Mouse (Mus musculus) embryonic facial prominence, embryonic 15.5 days (tissue): Measurements from ENCODE around the gene Ddx4. TPM values are rescaled to one million over a fixed set of nuclear protein-coding genes. Genes with fewer than 3 reads are reported as not detected.
"Not testable (repeated sequence)": the region's sequence is repeated elsewhere in the genome, so short reads cannot be mapped to it uniquely, and the experiment has no call there.

Source experiments
- ATAC-seq: fragments of 200-750 bp; cut with Nextera tagmentation; 2 replicates; pipeline ENCODE4 v1.8.0; 2017; ENCODE audit warnings: low read depth, moderate TSS enrichment; ENCODE audit not compliant: insufficient number of reproducible peaks, low FRiP score, low TSS enrichment
- H3K27ac ChIP-seq: fragments of 300-500 bp; sonication (generic); replicated peaks from 2 replicates; pipeline ENCODE4 v1.5.1; 2015; ENCODE audit warnings: mild to moderate bottlenecking, inconsistent platforms
- H3K27me3 ChIP-seq: fragments of 300-500 bp; sonication (generic); 2 replicates; pipeline ENCODE4 v1.6.1; 2015; ENCODE audit warnings: inconsistent platforms
- H3K36me3 ChIP-seq: fragments of 300-500 bp; sonication (generic); 2 replicates; pipeline ENCODE4 v1.6.1; 2015; ENCODE audit warnings: mild to moderate bottlenecking, inconsistent platforms
- H3K4me1 ChIP-seq: fragments of 300-500 bp; sonication (generic); 2 replicates; pipeline ENCODE4 v1.6.1; 2015; ENCODE audit warnings: inconsistent platforms
- H3K4me2 ChIP-seq: fragments of 300-500 bp; sonication (generic); replicated peaks from 2 replicates; pipeline ENCODE4 v1.6.1; 2015; ENCODE audit warnings: mild to moderate bottlenecking, inconsistent platforms
- H3K4me3 ChIP-seq: fragments of 300-500 bp; sonication (generic); replicated peaks from 2 replicates; pipeline ENCODE4 v1.5.1; 2015; ENCODE audit warnings: mild to moderate bottlenecking, inconsistent platforms
- H3K9ac ChIP-seq: fragments of 300-500 bp; sonication (generic); 2 replicates; pipeline ENCODE4 v1.6.1; 2015; ENCODE audit warnings: inconsistent platforms
- H3K9me3 ChIP-seq: fragments of 300-500 bp; sonication (generic); replicated peaks from 2 replicates; pipeline ENCODE4 v1.6.1; 2016; ENCODE audit warnings: inconsistent platforms
- WGBS: fragments of 180-500 bp; shearing (Covaris S2); methylation state at CpG from one replicate; pipeline ENCODE4 v1.1.7; 2015; 5-methylcytosine and 5-hydroxymethylcytosine counted together
- polyA plus RNA-seq: library from polyadenylated mRNA; unstranded; fragments of >200 nt; fragmentation: Nextera tagmentation; extraction: Ambion mirVana; gene quantifications from 2 replicates; pipeline ENCODE4 v1.2.1, GENCODE M21; 2015

Ddx4 gene
- polyA plus RNA-seq, 1 experiment from 2014 or later = 0.72 TPM

DNA sequence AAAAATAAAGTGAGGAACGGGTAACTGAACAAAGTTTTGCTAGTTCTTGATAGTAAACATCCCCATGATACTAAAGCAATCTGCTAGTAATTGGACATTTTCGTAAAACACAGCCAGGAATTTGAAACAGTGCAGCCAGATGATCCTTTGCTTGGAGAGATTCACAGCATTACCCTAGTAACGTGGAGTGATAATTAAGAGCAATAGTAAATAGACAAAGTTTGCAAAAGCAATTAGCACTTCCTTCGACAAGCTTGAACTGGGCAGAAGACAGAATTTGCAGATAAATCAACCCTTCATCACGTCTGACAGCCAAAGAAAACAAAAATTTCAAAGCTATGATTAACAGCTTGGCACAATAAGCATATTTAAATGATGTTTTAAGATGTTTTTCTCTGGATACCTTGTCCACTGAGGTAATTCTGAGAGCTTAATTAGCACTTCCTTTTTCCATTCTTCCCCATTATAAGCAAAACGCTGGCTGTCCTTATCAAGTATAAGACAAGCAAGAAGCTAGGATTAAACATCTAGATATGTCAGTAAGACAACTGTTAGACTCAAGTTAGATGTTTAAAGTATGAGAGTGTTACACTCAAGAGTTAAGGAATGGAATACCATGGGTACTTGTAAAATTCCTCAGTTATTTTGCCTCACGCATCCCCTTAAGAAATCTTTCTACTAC lies 67.6 kb downstream of the Ddx4 start:
- no peak overlapping the region for H3K9ac ChIP-seq
- no peaks in the 10 kb centered on the region for H3K36me3 ChIP-seq
- H3K4me2 ChIP-seq = no peak overlapping the region
- no peak overlapping the region for H3K27ac ChIP-seq
- 0 out of 2 replicates have a peak, but pooled peaks cover 6% of the 10 kb centered on the region for H3K4me1 ChIP-seq
- ATAC-seq = no peak
- WGBS = 37% methylated on average over 7 of the region's 7 CpGs
- no peak overlapping the region for H3K4me3 ChIP-seq
- no peaks in the 10 kb centered on the region for H3K27me3 ChIP-seq
- no peaks in the 10 kb centered on the region for H3K9me3 ChIP-seq

DNA sequence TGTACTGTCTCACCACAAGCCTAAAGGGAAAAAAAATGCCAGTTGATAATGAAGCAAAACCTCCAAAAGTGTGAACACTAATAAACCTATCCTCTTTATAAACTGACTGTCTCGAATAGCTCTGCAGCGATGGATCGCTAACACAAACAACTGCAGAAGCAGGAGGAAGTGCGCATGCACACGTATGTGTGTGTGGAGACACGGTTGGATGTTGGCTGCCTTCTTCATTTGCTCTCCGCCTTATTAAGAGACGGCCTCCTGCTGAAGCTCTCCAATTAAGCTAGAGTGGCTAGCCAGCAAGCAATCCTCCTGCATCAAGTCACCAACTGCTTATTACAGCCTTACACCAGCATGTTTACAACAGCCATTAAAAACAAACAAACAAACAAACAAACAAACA lies 70.0 kb downstream of the Ddx4 start:
- Histone ChIP-seq H3K36me3 (no peaks in the 10 kb centered on the region), H3K27me3 (no peaks in the 10 kb centered on the region), H3K9ac (no peak overlapping the region), H3K27ac (no peak overlapping the region), H3K9me3 (no peaks in the 10 kb centered on the region), H3K4me2 (no peak overlapping the region), H3K4me3 (no peak overlapping the region), H3K4me1 (0 out of 2 replicates have a peak, but pooled peaks cover 6% of the 10 kb centered on the region)
- 75% methylated on average over 8 of the region's 8 CpGs for WGBS
- ATAC-seq = no peak

DNA sequence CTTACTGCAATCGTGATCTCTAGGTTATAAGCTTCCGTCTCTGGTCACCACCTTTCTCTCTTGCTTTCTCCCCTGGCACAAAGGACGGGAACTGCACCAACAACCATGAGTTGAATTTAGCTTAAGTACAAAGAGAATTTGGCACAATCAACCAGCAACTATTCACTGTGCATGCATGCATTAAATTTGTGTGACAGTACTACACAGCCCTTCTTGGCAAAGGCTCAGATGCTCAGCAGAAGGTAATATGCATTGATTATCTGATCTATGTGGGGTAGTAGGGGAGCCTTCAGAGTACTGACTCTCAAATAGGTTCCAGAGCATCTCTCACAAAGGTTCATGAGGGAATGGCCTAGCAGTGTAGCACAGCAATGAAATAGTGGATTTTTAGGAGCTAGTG lies 70.5 kb downstream of the Ddx4 start:
- Histone ChIP-seq H3K36me3 (no peaks in the 10 kb centered on the region), H3K27me3 (no peaks in the 10 kb centered on the region), H3K9me3 (no peaks in the 10 kb centered on the region), H3K4me2 (no peak overlapping the region), H3K4me3 (no peak overlapping the region), H3K9ac (no peak overlapping the region), H3K27ac (no peak overlapping the region), H3K4me1 (0 out of 2 replicates have a peak, but pooled peaks cover 6% of the 10 kb centered on the region)
- 69% methylated on average over 3 of the region's 3 CpGs for WGBS
- no peak for ATAC-seq

DNA sequence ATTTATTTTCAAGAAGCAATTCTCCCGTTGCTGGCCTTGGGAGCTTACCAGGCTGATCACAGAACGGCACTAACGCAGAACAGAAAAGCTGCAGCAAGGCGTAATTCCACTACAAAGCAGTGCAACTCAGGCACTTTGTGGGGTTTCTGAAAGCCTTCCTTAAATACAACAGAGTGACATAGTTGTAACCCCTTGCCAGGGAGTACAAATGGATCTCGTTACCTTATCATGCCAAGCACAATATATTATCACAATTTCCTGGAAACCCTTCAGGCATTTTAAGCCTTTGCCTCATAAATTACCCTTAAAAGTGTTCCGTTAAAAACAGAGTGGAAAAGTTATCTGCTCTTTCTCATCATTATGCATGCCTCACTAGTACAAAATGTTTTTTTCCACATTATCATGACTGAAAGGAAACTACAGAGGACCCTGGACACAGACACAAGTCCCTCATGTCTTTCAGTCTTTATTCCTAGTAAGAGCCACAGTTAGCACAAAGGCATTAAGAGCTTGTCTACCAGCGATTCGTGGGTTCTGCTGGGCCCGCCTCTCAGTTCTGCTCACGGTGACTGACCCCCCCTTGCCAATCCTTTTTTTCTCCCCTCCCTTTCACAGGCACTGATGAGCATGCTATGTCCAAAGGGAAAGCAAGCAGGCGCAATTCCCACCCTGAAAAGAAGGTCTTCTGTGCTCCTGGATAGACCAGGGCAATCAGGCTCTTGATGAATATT lies 71.5 kb downstream of the Ddx4 start:
- ATAC-seq = no peak
- Histone ChIP-seq H3K9me3 (no peaks in the 10 kb centered on the region), H3K27ac (no peak overlapping the region), H3K27me3 (no peaks in the 10 kb centered on the region), H3K4me3 (no peak overlapping the region), H3K4me2 (no peak overlapping the region), H3K4me1 (0 out of 2 replicates have a peak, but pooled peaks cover 6% of the 10 kb centered on the region), H3K36me3 (no peaks in the 10 kb centered on the region), H3K9ac (no peak overlapping the region)
- 32% methylated on average over 11 of the region's 11 CpGs for WGBS

DNA sequence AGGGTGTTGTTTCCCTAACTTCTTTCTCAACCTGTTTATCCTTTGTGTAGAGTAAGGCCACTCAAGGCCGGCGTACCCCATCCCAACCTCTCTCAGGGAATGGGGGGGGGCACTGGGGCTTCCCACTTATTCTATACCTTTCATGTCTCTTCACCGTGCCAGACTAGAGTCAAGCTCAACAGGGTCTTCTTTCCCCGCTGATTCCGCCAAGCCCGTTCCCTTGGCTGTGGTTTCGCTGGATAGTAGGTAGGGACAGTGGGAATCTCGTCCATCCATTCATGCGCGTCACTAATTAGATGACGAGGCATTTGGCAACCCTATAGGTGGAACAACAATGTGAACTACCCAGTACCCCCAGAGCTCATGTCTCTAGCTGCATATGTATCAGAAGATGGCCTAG lies 74.2 kb downstream of the Ddx4 start:
- not testable (repeated sequence) for H3K4me1 ChIP-seq, H3K27me3 ChIP-seq, H3K9me3 ChIP-seq, ATAC-seq, H3K4me2 ChIP-seq, H3K36me3 ChIP-seq, H3K27ac ChIP-seq, H3K9ac ChIP-seq, H3K4me3 ChIP-seq
- 75% methylated on average over 11 of the region's 11 CpGs for WGBS

- Histone ChIP-seq H3K4me2 (no peak overlapping the region), H3K9me3 (no peaks in the 10 kb centered on the region), H3K27ac (no peak overlapping the region), H3K4me3 (no peak overlapping the region), H3K9ac (no peak overlapping the region), H3K4me1 (no peaks in the 10 kb centered on the region), H3K36me3 (no peaks in the 10 kb centered on the region), H3K27me3 (no peaks in the 10 kb centered on the region)
- ATAC-seq = no peak
These were observed 78.5 kb downstream of the Ddx4 start for GRCm38 (mm10) chr13:112573800-112574199.

DNA sequence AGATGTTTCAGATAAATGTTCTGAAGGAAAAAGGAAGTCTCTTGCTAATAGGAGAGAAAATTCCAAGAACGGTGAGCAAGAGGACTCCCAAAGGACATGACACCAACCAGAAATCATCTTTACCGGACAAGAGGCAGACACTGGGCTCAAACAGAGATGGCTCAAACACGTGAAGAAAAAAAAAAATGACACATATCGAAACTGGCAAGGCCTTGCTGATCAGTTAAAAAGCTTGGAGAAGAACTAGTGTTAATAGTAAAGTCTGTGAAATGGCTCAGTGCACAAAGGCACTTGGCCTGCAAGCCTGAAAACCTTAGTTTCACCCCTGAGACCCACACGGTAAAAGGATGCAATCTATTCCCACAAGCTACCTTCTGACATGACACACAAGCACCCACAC lies 81.5 kb downstream of the Ddx4 start:
- Histone ChIP-seq H3K9ac (no peak overlapping the region), H3K27me3 (no peaks in the 10 kb centered on the region), H3K4me1 (no peaks in the 10 kb centered on the region), H3K4me3 (no peak overlapping the region), H3K4me2 (no peak overlapping the region), H3K27ac (no peak overlapping the region), H3K36me3 (no peaks in the 10 kb centered on the region), H3K9me3 (no peaks in the 10 kb centered on the region)
- no peak for ATAC-seq
- WGBS = 80% methylated on average over 5 of the region's 5 CpGs

GRCm38 (mm10) chr13:112569606-112570005 lies 82.7 kb downstream of the Ddx4 start:
- Histone ChIP-seq H3K4me1 (no peaks in the 10 kb centered on the region), H3K27me3 (no peaks in the 10 kb centered on the region), H3K4me2 (no peak overlapping the region), H3K4me3 (no peak overlapping the region), H3K36me3 (no peaks in the 10 kb centered on the region), H3K27ac (no peak overlapping the region), H3K9me3 (no peaks in the 10 kb centered on the region), H3K9ac (no peak overlapping the region)
- ATAC-seq = no peak
- 61% methylated on average over 4 of the region's 4 CpGs for WGBS

GRCm38 (mm10) chr13:112560554-112561138 lies 91.6 kb downstream of the Ddx4 start:
- no peak for ATAC-seq
- Histone ChIP-seq H3K4me2 (no peak overlapping the region), H3K4me1 (no peaks in the 10 kb centered on the region), H3K27ac (no peak overlapping the region), H3K9me3 (no peaks in the 10 kb centered on the region), H3K27me3 (no peaks in the 10 kb centered on the region), H3K9ac (no peak overlapping the region), H3K36me3 (no peaks in the 10 kb centered on the region), H3K4me3 (no peak overlapping the region)
- WGBS = 74% methylated on average over 6 of the region's 6 CpGs

DNA sequence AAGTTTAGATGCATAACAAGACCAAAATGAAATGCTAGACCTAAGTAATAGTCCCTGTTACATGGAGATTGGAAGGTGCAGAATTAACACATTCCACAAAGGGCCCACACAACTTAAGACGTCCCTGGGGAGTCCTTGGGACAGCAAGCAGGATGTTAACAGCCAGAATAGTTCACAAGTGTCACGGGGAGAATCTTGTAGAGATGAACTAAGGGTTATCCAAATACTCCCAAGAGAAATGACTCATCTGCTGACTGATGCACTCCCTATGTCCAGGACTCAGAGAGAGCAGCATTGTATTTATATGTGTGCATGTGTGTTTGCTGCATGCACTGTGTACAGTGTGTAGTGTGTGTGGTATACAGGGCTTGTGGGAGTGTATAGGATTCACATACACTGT lies 95.8 kb downstream of the Ddx4 start:
- Histone ChIP-seq H3K27ac (no peak overlapping the region), H3K36me3 (no peaks in the 10 kb centered on the region), H3K9me3 (no peaks in the 10 kb centered on the region), H3K27me3 (no peaks in the 10 kb centered on the region), H3K4me3 (no peak overlapping the region), H3K9ac (no peak overlapping the region), H3K4me2 (no peak overlapping the region), H3K4me1 (no peaks in the 10 kb centered on the region)
- WGBS = 40% methylated on average over 2 of the region's 2 CpGs
- no peak for ATAC-seq

DNA sequence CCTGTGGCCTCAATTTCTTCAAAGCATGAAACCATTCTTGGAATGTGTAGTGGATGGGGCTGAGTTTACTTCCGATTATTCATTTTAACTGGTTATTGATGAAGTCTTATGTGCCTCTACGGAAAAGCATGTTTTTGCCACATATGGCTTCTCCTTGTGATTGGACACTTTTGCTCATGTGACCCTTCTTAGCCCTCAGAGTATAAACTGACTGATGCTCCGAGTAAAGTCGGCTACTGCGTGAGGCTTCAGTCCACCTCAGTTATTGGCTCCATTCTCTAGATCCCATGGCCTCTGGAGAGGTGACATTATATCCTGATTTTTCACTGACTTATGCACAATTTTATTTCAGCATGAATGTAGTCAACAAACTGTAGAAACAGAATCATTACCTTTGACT lies 99.0 kb downstream of the Ddx4 start:
- Histone ChIP-seq H3K27me3 (no peaks in the 10 kb centered on the region), H3K4me2 (no peak overlapping the region), H3K4me1 (no peaks in the 10 kb centered on the region), H3K9ac (no peak overlapping the region), H3K9me3 (no peaks in the 10 kb centered on the region), H3K36me3 (no peaks in the 10 kb centered on the region), H3K4me3 (no peak overlapping the region), H3K27ac (no peak overlapping the region)
- 84% methylated on average over 5 of the region's 5 CpGs for WGBS
- no peak for ATAC-seq
